Mouse (Mus musculus): ENCODE results near the gene Zfp239.
A peak's percentile ranks its signal among the peaks of the same experiment; 100 is the strongest.

Zfp239 gene

DNA sequence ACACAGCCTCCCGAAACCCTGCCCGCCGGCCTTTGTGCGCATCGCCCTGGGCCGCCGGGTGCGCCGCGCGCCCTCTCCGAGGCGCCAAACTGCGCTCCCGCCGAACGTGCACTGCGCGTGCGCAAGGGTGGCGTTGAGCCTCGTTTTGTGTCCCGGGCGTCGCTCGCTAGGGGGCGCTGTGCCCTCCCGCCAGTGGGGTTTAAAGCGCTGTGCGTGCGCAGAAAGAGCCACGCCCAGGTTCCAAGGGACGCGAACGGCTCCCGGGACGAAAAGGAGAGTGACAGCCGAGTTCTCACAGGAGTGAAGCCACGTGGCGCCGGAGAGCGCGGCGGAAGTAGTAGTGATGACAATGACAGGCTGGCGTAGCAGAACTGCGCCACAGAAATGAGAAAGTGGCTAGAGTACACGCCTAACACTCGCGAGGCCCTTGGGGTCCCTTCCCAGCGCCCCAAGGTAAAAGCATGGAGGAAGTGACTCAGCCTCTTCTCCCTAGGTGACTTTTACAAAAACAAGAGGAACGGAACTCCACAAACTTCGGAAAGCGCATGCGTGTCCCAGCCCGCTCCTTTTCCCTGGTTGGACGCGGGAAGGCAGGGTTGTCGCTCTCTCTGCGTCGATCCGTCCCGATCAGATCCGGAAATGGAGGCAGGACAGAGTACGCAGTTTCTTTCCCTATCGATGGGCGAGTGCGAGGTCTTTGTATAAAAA is 17.7 kb downstream of the Zfp239 start:
- peak; percentile 99 for DNase-seq (ENCODE audit: low read depth, low spot score)

DNA sequence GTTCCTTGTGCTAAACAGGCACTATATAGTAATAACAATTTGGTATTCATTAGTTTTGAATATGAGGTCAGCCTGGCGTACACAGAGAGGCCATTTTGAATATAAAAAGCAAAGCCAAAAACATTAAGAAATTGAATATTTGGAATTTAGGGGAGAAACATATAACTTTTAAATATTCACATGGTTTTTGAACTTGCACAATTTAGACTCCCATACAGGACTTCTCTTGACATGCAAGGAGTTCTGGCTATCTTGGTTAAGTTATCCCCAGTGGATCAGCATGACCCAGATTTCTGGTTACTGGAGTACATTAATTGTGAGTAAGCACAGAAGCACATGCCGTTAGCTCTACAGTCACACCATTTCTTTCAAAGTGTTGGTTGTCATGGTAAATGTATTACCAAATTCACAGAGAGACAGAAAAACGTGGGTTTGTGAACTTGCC is 18.5 kb downstream of the Zfp239 start:
- DNase-seq (ENCODE audit: low read depth, low spot score), result no peak

DNA sequence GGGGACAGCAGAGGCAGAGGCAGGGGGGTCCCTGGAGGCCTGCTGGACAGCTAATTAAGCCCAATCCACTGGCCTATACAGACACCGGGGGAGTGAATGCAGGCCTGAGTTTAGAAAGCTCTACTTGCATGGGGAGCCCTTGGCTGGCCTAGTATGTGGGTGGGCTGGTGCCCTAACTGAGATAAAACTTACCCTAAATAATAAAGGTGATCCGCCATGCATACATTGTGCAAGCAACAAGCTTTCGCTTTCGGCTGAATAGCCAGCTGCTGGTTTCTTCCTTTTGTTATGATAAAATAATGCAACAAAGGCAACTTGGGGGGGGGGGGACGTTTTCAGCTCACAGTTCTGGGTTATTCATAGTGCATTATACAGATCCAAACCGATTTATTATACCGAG is 19.3 kb downstream of the Zfp239 start:
- no peak for DNase-seq (ENCODE audit: low read depth, low spot score)

DNA sequence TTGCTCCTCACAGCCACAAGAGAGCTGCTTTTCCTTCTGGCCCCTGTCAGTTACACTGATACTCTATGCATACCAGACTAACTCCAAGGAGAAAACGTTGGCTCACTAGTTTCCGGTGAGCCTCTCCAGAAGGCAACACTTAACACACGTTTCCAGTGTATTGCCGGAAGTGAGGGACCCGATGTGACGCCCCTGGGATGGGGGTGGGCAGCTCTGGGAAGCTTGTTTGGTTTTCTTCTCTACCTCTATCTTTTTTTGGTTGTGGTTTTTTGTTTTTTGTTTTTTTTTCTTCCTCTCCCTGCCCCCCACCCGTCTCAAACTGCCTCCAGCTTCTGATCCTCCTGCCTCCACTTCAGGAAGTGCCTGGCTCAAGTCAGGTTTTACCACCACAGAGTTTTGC is 20.1 kb downstream of the Zfp239 start:
- no peak for DNase-seq (ENCODE audit: low read depth, low spot score)

DNA sequence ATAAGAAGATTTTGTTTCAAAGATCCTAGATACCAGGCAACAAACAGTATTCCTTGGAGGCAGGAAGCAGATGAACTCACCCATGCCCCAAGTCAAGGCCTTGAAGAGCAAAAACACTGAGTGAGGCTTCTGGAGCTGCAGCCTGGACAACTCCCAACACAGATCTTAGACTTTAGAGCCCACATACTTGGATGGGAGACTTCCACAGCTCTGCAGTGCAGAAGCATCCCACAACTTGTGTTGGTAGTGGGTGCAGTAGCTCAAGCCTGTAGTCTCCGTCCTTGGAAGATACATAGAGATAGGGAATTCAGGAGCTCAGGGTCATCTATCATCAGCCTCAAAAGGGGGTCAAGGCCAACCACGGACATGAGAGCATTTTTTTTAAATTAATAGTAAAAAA is 24.0 kb downstream of the Zfp239 start:
- DNase-seq (ENCODE audit: low read depth, low spot score), result no peak

DNA sequence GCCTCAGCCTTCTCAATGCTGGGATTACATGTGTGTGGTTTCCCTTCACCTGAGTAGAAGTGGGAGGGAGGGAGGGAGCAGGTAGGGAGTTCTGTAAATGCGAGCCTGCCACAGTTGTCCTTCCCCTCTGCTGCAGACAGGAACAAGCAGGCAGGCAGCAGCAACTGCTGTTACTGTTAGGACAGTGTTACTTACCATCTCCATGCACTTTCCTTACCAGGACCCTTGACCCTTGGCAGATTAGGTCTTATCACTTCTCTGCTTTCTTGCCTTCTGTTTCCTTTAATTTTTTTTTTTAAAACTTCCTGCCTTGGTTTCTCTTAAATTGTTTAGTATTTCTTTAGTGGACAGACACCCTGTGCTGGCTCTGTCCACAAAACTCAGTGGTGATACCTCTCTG is 26.1 kb downstream of the Zfp239 start:
- no peak for DNase-seq (ENCODE audit: low read depth, low spot score)

DNA sequence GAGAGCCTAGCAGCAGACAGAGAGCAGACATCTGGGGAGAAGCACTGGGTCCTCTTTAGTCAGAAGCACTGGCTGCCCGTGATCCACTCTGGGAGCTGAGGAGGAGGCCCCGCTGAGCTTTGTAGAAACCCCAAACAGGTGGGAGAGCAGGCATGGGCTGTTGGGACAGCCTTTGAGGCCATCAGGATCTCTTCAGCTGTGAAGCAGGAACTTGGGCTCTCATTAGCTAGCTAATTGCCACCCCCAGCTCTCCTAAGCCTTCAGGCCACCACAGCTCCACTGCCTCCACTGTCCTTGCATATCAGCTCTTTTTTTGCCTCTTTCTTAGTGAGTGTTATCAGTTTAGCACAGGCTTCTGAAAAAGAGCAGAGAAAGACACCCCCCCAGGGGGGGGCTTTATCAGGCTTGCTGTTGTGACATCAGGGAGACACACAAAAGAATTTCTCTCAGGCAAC is 26.8 kb downstream of the Zfp239 start:
- DNase-seq (ENCODE audit: low read depth, low spot score), result no peak

DNA sequence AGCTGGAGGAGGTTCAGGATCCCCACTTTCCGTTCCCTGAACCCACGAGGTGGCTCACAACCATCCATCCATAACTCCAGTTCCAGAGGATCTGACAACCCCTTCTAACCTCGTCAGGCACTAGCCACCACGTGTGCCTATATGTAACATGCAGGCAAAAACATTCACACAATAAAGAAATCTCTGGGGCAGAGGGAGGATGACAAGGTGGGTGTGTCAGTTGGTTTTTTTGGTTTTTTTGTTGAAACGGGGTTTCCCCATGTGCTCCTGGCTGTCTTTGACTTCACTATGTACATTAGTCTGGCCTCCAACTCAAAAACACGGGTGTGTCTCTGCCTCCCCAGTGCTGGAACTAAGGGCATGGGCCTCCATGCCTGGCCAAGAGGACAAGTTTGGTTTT is 28.4 kb downstream of the Zfp239 start:
- no peak for DNase-seq (ENCODE audit: low read depth, low spot score)

DNA sequence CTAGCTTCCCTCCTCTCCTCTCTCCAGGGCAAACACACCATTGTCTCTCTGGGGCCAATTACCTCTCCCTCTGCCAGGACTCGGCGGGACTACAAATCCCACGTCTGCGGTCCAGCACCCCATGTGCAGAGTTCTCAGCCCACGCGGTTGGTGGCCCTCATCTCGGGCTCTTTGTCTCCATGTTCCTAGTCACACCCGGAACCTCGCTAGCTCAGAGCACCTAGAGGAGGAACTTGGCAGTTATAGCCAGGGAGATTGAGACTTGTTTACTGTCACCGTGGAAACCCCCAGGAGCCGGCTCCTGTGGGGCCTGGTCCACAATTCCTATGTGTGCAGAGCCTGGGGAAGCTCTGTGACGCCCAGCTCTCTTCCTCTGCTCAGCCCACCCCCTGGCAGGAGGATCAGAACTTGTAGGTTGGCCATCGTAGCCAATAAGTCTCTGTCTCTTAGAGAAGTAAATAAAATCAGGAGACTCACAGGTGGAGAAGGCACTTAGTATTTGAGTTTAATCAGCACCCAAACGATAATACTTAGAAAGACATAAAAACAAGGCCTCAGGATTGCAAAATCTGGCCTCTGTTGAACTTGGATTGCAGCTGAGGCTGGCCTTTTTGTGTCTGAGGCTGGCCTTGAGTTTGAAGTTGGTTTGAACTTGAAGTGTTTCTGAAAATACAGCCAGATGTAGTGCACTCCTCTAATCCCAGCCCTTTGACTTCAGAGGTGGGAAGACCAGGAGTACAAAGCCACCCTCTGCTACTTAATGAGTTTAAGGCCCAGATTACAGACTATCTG is 29.7 kb downstream of the Zfp239 start:
- DNase-seq (ENCODE audit: low read depth, low spot score), result no peak

DNA sequence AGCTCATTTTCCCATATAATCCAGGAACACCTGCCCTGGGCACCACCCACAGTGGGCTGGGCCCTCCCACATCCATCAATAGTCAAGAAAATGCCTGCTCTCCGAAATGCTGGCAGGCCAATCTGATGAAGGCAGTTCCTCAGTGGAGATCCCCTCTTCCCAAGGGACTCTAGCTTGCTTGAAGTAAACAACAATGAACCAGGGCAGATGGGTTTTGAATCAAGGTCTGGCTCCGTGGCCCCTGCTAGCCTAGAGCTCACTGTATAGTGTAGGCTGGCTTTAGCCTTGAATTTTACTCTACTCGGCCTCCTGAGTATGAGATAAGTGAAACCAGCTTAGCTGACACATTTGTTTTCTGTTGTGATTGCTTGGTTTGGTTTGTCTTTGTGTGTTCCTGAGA is 30.5 kb downstream of the Zfp239 start:
- DNase-seq (ENCODE audit: low read depth, low spot score), result no peak

DNA sequence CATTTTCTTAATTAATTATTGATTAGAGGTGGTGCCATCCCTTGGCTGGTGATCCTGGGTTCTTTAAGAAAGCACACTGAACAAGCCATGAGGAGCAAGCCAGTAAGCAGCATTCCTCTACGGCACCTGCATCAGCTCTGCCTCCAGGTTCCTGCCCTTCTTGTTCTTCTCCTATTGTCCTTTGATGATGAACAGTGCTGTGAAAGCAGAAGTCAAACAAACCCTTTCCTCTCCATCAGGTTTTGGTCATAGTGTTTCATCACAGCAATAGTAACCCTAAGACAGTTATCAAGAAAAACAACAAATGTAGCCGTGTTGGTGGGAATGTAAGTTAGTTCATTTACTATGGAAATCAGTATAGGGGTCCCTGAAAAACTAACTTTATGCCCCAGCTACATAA is 31.5 kb downstream of the Zfp239 start:
- no peak for DNase-seq (ENCODE audit: low read depth, low spot score)

DNA sequence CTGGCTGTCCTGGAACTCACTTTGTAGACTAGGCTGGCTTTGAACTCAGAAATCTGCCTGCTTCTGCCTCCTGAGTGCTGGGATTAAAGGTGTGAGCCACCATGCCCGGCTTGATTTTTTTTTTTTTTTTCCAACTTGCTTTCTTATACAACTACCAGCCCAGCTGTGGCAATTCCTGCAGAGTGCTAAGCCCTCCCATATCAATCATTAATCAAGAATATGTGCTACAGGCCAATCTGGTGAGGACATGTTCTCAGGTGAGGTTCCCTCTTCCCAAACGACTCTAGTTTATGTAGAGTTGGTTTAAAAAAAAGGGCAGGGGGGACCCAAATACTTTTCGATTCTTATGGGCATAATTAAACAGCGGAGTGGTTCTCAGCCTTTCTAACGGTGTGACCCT is 35.9 kb downstream of the Zfp239 start:
- DNase-seq (ENCODE audit: low read depth, low spot score), result no peak

DNA sequence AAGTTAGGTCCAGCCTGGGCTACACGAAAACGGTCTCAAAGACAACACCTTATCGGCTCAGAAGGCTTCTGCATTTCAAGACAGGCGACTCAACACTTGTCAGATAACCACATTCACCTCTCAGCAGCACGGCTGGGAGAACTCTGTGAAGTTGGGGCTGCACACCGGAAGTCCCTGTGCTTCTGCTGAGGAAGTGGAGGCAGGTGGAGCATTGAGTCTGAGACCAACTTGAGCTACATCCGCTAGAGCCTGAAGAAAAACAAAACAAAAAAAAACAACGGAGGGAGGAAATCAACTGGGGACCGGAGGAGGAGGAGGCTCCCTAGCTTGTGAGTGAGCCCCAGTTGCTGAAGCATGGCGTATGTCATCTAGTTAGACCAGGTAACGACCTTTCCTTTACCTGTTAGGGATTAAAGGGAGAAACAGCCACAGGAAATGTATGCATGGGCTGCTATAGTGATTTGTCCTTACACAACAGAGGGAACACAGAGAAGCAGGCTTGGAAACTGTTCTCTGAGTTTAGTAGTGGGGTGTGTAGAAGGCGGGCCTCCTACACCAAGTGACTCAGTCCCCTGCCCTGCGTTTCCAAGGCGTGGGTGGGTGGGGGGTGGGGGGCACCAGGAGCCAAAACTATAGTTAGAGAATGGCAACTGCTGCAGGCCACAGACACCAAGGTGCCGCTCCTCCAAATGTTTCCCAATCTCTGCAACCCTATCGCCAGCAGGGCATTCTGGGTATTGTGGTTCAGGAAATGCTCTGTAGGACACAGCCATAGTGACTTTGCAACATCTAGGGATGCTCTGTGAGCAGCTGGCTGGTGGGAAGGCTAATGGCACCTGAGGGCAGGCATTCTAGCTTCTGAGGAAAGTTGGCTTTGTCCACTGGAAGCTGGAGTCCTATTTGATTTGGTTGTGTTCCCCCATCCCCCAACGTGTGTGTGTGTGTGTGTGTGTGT is 38.5 kb downstream of the Zfp239 start, which contains the start of gene Hnrnpf:
Gene Hnrnpf (plus strand): TSS at position 199 of the 955 bp plus-strand sequence.
- DNase-seq (ENCODE audit: low read depth, low spot score), result no peak

DNA sequence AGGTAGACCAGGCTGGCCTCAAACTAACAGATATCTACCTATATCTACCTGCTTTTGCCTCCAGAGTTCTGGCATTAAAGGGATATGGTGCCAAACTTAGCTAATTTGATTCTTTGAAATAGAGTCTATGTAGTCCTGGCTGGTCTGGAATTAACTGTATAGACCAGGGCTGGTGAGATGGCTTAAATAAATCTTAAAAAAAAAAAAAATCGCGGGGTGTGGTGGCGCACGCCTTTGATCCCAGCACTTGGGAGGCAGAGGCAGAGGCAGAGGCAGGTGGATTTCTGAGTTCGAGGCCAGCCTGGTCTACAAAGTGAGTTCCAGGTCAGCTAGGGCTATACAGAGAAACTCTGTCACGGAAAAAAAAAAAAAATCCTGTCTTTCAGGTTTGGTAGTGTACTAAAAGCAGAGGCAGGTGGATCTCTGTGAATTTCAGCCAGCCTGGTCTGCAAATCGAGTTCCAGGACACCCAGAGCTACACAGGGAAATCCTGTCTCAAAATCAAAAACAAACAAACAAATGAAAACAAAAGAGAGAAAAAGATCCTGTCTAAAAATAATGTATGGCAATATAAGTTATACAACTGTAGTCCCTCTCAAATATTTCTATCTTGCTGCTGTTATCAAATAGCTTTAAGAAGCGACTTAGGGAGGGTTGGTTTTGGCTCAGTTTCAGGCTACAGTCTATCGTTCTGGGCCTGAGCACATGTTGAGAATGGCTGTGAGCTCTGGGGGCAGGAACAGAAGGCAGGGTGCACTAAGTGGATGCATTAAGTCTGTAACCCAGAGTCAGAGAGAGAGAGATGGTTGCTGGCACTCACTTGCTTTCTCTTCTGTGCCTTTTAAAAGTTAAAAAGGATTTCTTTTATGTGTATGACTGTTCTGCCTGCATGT is 39.9 kb downstream of the Zfp239 start:
- DNase-seq (ENCODE audit: low read depth, low spot score), result no peak

DNA sequence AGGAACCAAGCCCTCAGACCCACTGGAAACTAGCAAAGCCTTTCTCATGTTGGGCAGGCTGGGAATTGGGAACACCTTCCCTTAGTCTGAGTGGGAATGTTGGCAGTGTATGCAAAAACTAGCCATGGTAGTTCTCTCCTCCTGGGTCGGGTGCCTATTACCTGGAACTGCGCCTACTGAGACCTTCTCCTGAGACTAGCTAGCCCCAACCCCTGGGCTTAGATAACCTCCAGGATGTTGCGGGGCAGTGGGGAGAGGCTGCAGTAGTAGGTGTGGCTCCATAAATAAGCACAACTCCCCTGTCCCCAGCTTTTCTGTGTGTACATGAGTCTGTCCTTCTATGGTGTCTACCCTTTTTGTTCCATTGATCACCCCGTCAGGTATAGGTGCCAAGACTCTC is 40.7 kb downstream of the Zfp239 start:
- DNase-seq (ENCODE audit: low read depth, low spot score), result no peak

DNA sequence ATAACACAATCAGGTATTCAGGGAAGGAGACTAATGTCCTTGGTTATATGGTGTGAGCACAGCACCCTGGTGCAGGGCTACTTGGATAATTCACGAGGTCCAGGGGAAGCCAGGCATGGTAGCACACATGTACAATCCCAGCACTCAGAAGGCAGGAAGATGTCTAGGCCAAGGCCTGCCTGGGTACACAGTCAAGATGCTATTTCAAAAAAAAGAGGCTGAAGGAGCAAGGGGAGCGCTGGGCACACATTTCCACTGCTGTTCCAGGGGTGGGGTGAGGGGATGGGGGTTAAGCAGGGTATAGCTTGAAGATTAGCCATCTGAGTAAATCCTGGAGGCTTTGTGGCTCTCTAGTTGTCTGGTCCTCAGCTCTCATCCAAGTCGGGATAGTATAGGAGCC is 41.9 kb downstream of the Zfp239 start:
- no peak for DNase-seq (ENCODE audit: low read depth, low spot score)

DNA sequence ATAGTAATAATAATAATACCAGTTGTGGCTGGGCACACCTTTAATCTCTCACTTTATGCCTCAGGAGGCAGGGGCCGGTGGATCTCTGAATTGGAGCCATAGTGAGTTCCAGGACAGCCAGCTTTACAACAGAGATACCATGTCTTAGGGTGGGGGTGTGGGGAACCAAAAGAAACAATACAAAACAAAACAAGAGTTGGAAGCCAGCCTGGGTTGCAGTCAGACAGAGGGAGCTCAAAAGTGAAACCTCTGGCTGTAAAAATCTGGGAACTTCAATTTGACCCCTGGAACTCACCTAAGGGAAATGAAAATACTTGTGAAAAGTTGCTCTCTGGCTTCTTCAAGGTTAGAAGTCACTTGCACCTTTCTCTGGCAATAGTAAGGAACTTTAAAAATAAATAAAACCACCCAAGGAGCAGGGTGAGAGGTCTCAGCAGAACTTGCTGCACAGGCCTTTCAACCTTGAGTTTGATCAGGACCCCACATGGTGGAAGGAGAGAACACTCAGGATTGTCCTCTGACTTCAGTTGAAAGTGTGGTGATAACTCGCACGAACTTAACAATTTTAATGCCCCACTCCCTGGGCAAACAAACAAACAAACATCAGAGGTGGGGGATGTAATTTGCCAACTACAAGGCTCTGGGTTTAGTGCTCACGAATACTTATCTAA is 43.5 kb downstream of the Zfp239 start:
- no peak for DNase-seq (ENCODE audit: low read depth, low spot score)

DNA sequence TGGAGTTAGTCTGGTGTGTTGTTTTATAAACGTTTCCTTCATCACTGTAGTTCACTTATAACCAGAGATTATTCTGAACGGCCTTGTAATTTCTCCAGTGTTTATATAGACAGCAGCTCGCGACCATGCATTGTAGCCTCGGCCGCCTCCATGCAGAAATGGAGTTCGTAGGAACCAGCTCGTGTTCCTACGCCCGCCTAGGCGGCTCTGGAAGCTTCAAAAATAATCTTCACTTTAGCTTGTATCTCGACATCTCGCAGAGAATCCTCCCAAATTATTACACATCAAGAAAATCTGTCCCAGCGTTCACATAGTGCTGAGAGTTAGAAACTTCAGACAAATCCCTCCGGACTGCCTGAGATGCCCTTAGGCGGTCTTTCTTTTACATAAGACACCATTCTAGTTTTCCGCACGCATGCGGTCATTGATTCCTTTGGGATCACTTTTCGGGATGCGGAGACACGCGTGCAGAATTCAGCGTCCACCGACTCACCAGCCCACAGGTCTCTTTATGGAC is 44.2 kb downstream of the Zfp239 start:
- peak; percentile 64 for DNase-seq (ENCODE audit: low read depth, low spot score)

DNA sequence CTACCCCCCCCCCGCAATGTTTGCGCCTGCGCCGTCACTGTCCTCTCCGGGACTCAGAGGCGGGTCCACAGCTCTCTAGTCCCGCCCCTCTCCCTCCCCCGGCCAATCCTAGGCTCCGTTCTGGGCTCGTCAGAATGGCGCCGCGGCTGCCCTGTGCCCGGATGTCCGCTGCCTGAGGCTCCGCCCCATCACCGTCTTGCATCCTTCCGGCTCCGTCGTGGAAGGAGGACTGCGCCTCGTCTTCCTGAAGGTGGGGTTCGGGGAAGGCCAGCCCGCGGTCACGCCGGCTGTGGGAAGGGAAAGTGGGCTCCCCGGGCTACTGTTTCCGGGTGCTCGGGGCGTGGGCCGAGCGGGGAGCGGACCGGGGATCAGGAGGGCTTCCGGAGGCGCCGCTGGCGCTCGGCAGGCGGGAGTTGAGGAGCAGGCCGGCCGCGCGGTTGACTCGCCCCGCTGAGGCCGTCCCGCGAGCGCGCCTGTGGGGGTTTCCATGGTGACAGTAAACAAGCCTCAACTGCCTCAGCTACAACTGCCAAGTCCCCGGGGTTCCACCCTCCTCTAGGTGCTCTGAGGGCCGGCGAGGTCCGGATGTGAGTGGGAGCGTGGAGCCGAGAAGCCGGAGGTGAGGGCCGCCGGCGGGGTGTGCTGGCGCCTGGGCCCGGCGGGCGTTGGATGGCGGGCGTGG is 44.8 kb downstream of the Zfp239 start:
- DNase-seq (ENCODE audit: low read depth, low spot score), result peak; percentile 97
